Mouse (Mus musculus) stomach, postnatal 0 days (tissue): ENCODE measurements around the gene Fgfr2.

Experiments used
- CTCF ChIP-seq: IDR thresholded peaks from 2 replicates; pipeline ENCODE4 v1.5.1; 2016; ENCODE audit warnings: antibody characterized with exemption, low read depth, mild to moderate bottlenecking, moderate library complexity
- EP300 ChIP-seq: optimal IDR thresholded peaks from 2 replicates; pipeline ENCODE3; 2016; ENCODE audit warnings: antibody characterized with exemption

DNA sequence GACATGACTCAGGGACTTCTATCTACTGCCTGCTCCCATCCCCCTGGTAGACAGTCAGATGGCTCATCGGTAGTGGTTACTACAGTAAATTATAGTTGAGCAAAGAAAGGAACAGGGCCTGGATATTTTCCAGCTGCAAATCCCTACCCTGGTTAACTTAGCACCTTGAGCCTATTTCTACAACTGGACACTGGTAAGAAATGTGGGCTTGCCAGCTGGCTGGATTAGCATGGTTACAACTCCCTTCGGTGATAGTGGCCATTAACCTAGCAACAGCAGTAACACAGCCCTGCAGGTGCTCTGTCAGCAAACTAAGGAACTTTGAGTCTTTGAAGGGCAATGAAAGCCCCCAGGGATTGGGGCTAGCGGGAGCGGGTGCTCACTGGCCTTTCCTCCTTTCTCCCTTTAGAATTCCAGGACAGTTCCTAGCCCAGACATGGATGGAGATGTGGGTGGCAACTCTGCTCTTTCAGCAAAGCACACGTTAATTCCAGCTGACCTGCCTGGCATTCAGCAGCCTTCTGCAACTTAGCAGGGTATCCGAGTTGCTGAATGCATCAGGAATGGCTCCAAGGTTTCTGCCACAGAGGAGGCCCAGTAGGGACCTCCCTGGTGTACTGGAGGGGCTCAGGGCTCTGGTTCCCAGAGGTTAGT, 390.9 kb downstream of the Fgfr2 start:
- no peak for TF ChIP-seq EP300
- no peak for TF ChIP-seq CTCF
